Mouse (Mus musculus): ENCODE measurements around the gene Gabbr1. TPM values are rescaled to one million over a fixed set of nuclear protein-coding genes. Genes with fewer than 3 reads are reported as not detected.

Gene Gabbr1
- total RNA-seq (2014; rRNA removed) (633 and 639 TPM in 2 replicates), polyA plus RNA-seq (2015; fragmentation: Nextera tagmentation; extraction: Ambion mirVana) (111 and 116 TPM in 2 replicates)

DNA sequence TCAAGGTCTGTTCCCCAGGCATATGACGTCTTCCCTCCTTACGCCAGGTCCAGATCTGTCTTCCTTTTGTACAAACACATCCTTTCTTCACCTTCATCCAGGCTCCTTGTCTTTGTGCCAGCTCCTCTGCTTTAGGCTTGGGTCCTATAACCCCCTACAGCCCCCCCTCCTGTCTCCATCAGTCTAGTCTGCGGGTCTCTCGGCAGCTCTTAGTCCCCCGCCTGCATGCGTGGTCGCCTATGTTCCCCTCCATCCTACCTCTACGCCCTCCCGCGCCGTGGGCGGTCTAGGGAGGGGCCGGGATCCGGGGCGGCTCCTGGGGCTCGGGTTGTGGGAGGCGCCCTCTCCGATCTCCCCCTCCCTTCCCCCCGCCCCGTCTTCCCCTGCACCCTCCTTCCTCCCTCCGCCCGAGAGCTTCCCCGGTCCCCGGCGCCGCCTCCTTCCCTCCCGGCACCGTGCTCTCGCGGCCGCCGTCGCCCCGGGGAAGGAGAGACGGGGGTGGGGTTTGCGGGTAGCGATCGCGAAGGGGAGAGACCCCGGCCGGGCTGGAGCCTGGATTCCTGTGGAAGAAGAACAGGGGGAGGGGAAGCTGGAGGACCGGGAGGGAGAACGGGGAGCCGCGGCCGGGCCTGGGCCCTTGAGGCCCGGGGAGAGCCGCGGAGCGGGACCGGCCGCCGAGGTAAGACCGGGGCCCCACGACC is at the start of gene Gabbr1:
Gene Gabbr1 (plus strand): TSS at position 356 of the 701 bp plus-strand sequence.
- H3K27me3 ChIP-seq (ENCODE audit: insufficient read depth, low read length), result no peaks in the 10 kb centered on the region
- H3K4me1 ChIP-seq (ENCODE audit: insufficient read depth, low read length), result peaks cover 3% of the 10 kb centered on the region; the same call in 1 of the 2 replicates
- H3K4me2 ChIP-seq (ENCODE audit: low read depth, low read length, poor library complexity, severe bottlenecking), result peak within 1 kb of the TSS; percentile 73
- peak within 1 kb of the TSS; percentile 99 for H3K9ac ChIP-seq (replicated peaks; ENCODE audit: low read length, poor library complexity, severe bottlenecking)
- WGBS, result 3% methylated on average over 40 of the region's 55 CpGs
- H3K4me3 ChIP-seq (ENCODE audit: low read depth, low read length), result peak within 1 kb of the TSS; percentile 94
- no peak; the same call in 1 of the 2 replicates for TF ChIP-seq CTCF (IDR thresholded peaks at IDR 0.05)
- H3K9me3 ChIP-seq (ENCODE audit: low read length), result no peaks in the 10 kb centered on the region
- no peaks in the 10 kb centered on the region for H3K36me3 ChIP-seq (ENCODE audit: insufficient read depth, low read length)
- DNase-seq (ENCODE audit: low spot score) (peak; percentile 91), ATAC-seq (ENCODE audit: low FRiP score) (peak; percentile 79)
- H3K27ac ChIP-seq (ENCODE audit: low read depth, low read length), result peak within 1 kb of the TSS; percentile 98

DNA sequence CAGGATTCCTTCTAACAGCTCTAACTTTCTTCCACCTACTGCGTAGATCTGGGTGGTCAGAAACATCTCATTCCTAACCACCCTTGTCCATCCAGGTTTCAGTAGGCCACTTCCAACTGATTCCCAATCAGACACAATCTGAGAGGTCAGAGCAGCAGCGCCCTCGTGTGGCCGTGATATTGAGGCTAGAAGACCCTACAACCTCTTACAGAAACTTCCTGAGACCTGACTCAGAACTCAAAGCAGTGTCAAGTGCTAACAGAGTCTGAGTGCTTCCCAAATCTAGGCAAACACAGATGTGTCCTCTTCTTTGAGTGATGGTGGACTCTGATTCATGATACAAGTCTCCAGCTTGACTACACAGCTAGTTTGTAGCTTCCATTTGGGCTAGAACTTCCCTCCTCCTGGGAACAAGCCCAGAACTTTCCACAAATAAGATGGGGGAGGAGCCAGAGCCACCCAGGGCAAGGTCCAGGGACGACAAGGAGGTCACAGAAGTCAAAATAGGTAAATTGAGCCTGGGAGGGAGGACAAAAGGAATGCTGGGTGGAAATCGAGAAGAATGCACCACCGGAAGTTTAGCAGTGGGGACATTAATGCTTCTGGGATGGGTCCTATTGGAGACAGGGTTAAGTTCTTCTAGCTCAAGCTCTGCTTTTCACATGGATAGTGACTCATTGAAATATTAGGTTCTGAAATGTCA is 48.6 kb upstream of the Gabbr1 start:
- Histone ChIP-seq H3K4me2 (ENCODE audit: low read depth, low read length, poor library complexity, severe bottlenecking) (no peak overlapping the region), H3K4me1 (ENCODE audit: insufficient read depth, low read length) (no peaks in the 10 kb centered on the region), H3K27ac (ENCODE audit: low read depth, low read length) (no peak overlapping the region), H3K36me3 (ENCODE audit: insufficient read depth, low read length) (no peaks in the 10 kb centered on the region), H3K4me3 (ENCODE audit: low read depth, low read length) (no peak overlapping the region), H3K27me3 (ENCODE audit: insufficient read depth, low read length) (no peaks in the 10 kb centered on the region), H3K9me3 (ENCODE audit: low read length) (no peaks in the 10 kb centered on the region), H3K9ac (replicated peaks; ENCODE audit: low read length, poor library complexity, severe bottlenecking) (no peak overlapping the region)
- TF ChIP-seq CTCF (IDR thresholded peaks at IDR 0.05), result peak; percentile 84
- no peak for ATAC-seq (ENCODE audit: low FRiP score)
- 34% methylated on average over 7 of the region's 7 CpGs for WGBS
- peak; percentile 84 for DNase-seq (ENCODE audit: low spot score)

DNA sequence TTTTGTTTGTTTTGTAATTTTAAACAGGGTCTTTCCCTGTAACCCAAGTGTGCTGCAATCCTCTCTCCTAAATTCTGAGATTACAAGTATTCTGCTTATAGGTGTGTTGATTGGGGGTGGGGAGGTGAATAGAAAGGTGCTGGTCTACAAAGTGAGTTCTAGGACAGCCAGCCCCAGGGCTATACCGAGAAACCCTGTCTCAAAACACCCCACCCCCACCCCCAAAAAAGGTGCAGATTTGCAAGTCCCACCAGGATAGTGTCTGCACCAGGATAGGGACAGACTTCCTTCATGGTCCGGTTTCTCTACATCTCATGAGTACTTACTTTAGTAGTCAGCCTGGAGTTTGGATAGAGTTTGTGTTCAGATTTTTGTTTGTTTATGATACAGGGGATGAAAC is 47.3 kb upstream of the Gabbr1 start:
- no peaks in the 10 kb centered on the region for H3K4me1 ChIP-seq (ENCODE audit: insufficient read depth, low read length)
- TF ChIP-seq CTCF (IDR thresholded peaks at IDR 0.05), result no peak
- no peak for ATAC-seq (ENCODE audit: low FRiP score)
- H3K27ac ChIP-seq (ENCODE audit: low read depth, low read length), result no peak overlapping the region
- H3K9me3 ChIP-seq (ENCODE audit: low read length), result no peaks in the 10 kb centered on the region
- no peak overlapping the region for H3K4me3 ChIP-seq (ENCODE audit: low read depth, low read length)
- no peak overlapping the region for H3K4me2 ChIP-seq (ENCODE audit: low read depth, low read length, poor library complexity, severe bottlenecking)
- H3K36me3 ChIP-seq (ENCODE audit: insufficient read depth, low read length), result no peaks in the 10 kb centered on the region
- 84% methylated on average over 2 of the region's 2 CpGs for WGBS
- H3K27me3 ChIP-seq (ENCODE audit: insufficient read depth, low read length), result no peaks in the 10 kb centered on the region
- DNase-seq (ENCODE audit: low spot score), result no peak
- H3K9ac ChIP-seq (replicated peaks; ENCODE audit: low read length, poor library complexity, severe bottlenecking), result no peak overlapping the region

DNA sequence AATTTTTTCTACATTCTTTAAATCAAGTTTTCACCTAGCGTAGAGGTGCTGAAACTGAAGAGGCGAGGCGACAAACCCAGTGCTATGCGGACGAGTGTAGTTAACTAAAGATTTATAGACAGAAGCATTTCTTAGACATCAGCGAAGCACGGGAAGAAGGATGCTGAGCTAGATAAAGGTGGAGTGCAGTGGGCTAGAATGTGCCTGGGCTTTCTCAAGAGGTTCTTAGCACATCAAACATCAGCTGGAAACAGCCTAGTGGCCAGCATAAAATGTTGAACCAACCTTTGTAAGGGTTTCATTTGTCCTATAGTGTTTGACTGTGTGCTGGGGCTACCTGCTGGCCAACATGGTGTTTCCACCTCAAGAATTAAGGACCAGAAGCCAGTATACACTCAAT is 44.9 kb upstream of the Gabbr1 start, which contains the start of gene Zfp57:
Gene Zfp57 (plus strand): TSS at position 301 of the 400 bp plus-strand sequence.
- no peak for TF ChIP-seq CTCF (IDR thresholded peaks at IDR 0.05)
- no peaks in the 10 kb centered on the region for H3K4me1 ChIP-seq (ENCODE audit: insufficient read depth, low read length)
- H3K4me3 ChIP-seq (ENCODE audit: low read depth, low read length), result peak within 1 kb of the TSS; percentile 9; the same call in 1 of the 2 replicates
- ATAC-seq (ENCODE audit: low FRiP score), result no peak
- whole genome bisulfite sequencing, result 96% methylated on average over 7 of the region's 7 CpGs
- no peak within 1 kb of the TSS for H3K9ac ChIP-seq (replicated peaks; ENCODE audit: low read length, poor library complexity, severe bottlenecking)
- H3K27me3 ChIP-seq (ENCODE audit: insufficient read depth, low read length), result no peaks in the 10 kb centered on the region
- no peak for DNase-seq (ENCODE audit: low spot score)
- H3K4me2 ChIP-seq (ENCODE audit: low read depth, low read length, poor library complexity, severe bottlenecking), result peak within 1 kb of the TSS; percentile 71
- H3K36me3 ChIP-seq (ENCODE audit: insufficient read depth, low read length), result no peaks in the 10 kb centered on the region
- H3K9me3 ChIP-seq (ENCODE audit: low read length), result no peaks in the 10 kb centered on the region
- no peak within 1 kb of the TSS for H3K27ac ChIP-seq (ENCODE audit: low read depth, low read length)

DNA sequence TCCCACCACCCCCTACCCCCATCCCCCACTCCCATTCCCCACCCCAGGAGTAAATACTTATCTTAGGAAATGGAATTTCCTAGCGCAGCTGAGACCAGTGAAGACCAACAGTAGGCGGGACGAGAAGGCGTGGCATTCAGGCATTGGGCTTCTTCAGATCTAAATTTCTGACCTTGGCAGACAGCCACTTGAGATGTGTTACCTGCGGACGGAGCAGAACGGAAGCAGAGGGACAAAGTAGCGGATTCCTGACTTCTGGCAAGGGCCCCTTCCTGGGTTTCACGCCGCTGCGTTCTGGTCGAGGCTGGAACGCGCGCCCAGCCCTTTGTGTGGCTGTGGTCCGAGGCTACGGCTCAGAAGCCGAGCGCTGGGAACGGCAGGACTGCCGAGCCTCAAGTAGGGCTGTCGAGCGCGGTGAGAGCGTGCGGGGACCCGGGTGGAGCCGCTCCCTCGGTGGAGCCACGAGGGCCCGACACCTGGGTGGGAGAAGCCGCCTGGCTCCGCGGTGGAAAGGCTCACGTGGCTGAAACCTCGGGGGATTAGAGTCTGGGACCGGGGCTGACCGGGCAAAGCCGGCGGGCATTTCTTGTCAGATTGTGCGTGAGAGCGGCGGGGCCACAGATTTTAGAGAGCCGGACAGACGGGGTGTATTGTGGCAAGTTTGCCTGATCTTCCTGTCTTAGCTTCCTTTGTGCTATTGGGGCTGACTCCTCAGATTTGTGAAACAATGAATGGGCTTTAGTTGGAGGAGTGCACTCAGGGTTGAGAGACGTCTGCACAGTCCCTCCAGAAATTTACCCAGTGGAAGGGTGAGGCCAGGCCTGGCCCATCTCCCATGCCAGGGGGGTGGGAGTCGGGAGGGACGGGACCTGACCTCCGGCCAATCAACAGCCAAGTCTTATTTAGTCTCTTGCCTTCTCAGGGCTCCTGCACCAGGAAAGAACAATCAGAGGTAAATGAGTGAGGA is 43.1 kb upstream of the Gabbr1 start:
- Histone ChIP-seq H3K9me3 (ENCODE audit: low read length) (no peaks in the 10 kb centered on the region), H3K4me3 (ENCODE audit: low read depth, low read length) (peak overlapping the region; percentile 74), H3K27me3 (ENCODE audit: insufficient read depth, low read length) (no peaks in the 10 kb centered on the region), H3K36me3 (ENCODE audit: insufficient read depth, low read length) (peaks cover 11% of the 10 kb centered on the region), H3K4me1 (ENCODE audit: insufficient read depth, low read length) (no peaks in the 10 kb centered on the region), H3K9ac (replicated peaks; ENCODE audit: low read length, poor library complexity, severe bottlenecking) (peak overlapping the region; percentile 95), H3K4me2 (ENCODE audit: low read depth, low read length, poor library complexity, severe bottlenecking) (peak overlapping the region; percentile 71), H3K27ac (ENCODE audit: low read depth, low read length) (peak overlapping the region; percentile 99)
- peak; percentile 86 for ATAC-seq (ENCODE audit: low FRiP score)
- peak; percentile 93 for DNase-seq (ENCODE audit: low spot score)
- no peak for TF ChIP-seq CTCF (IDR thresholded peaks at IDR 0.05)
- WGBS, result under 1% methylated on average over 49 of the region's 49 CpGs

Data from midbrain, postnatal 0 days (tissue).